Mouse (Mus musculus): ENCODE data around the gene Gm20815.
"Not testable (repeated sequence)": the region's sequence is repeated elsewhere in the genome, so short reads cannot be mapped to it uniquely, and the experiment has no call there.

Gene Gm20815

DNA sequence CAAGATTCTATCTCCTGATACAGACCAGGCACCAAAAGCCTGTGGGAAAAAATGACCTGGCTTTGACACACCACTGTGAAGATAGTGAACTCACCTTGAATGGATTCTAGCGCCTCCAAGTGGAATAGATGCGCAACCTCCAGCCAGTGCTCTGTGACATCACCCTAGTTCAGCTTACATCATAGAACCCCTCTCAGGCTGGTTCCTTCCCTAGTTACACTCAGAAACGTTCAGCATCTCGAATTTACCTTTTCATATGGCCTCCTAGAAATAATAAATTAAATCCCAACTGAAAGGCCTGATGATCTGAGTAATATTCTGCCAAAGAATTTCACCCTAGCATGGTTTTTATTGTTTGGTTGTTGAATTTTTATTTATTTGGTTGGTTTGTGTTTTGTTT is at the start of gene Gm20815:
Gm20815 (minus strand) TSS at position 101 of the 400 bp plus-strand sequence.
- DNase-seq (ENCODE audit: low read depth in 2 of 2, low spot score in 2 of 2), result not testable (repeated sequence)
